In genomic region chr3:49641966-49642758, GRCm38 (mm10) we compare ENCODE assay signal across 9 mouse cellular contexts.
DNase-seq lines count a peak whose midpoint lies in the region; ATAC-seq lines count a peak whose summit lies in the region.
"Had no signal": no experiment of that assay in that cellular context is flagged by ENCODE, and none has a peak within 500 bp of the region (broad histone marks: within the 10 kb centered on the region; RNA-seq: fewer than 3 reads in every experiment).

No protein-coding gene starts in this region.

- no peaks in the 10 kb centered on the region for H3K27me3 ChIP-seq in kidney, embryonic 14.5 days (ENCODE audit: control insufficient read depth, insufficient read depth, low read length)
- no peaks in the 10 kb centered on the region for H3K27me3 ChIP-seq in forebrain, embryonic 15.5 days
- no peaks in the 10 kb centered on the region for H3K27me3 ChIP-seq in neural tube, embryonic 11.5 days (ENCODE audit: control insufficient read depth, insufficient read depth, low read length)
- H3K27me3 ChIP-seq: CH12.LX had no signal

- intact Hi-C loops in heart, postnatal 25 days (cut with DNase I) = loop anchor here (10.0 kb wide), 1 partner anchor 113 kb away; the partner anchor contains the start of gene Pcdh18
- intact Hi-C loops in left cerebral cortex, postnatal 4 days (cut with DNase I) = no loop called here

- H3K4me3 ChIP-seq in kidney, embryonic 14.5 days (ENCODE audit: low read length) = no peak overlapping the region
- no peak overlapping the region for H3K4me3 ChIP-seq in forebrain, embryonic 15.5 days
- no peak overlapping the region for H3K4me3 ChIP-seq in neural tube, embryonic 11.5 days (ENCODE audit: low read depth, low read length)

- DNase-seq in kidney, adult 18-20 months = no peak
- DNase-seq in heart, postnatal 25 days (ENCODE audit: low spot score) = peak; percentile 44
- DNase-seq in left cerebral cortex, postnatal 4 days = peak; percentile 7
- peak; percentile 58 for DNase-seq in neural tube, embryonic 11.5 days (ENCODE audit: low spot score)
- no peak for DNase-seq in ovary, postnatal 36 days (ENCODE audit: low spot score)
- DNase-seq in adrenal gland, postnatal 25 days = no peak

- 41% methylated on average over 4 of the region's 4 CpGs for WGBS in kidney, embryonic 14.5 days
- WGBS in forebrain, embryonic 15.5 days = 11% methylated on average over 4 of the region's 4 CpGs
- WGBS in neural tube, embryonic 11.5 days = 42% methylated on average over 4 of the region's 4 CpGs

- peak overlapping the region; percentile 34 for H3K27ac ChIP-seq in kidney, embryonic 14.5 days (ENCODE audit: low read depth, low read length)
- H3K27ac ChIP-seq in forebrain, embryonic 15.5 days (replicated peaks) = no peak overlapping the region
- 0 out of 2 replicates have a peak overlapping the region, but pooled peaks have one; percentile 20 for H3K27ac ChIP-seq in neural tube, embryonic 11.5 days (ENCODE audit: low read depth, low read length)

- H3K9me3 ChIP-seq in kidney, embryonic 14.5 days (ENCODE audit: control insufficient read depth, low read length) = no peaks in the 10 kb centered on the region
- no peaks in the 10 kb centered on the region for H3K9me3 ChIP-seq in forebrain, embryonic 15.5 days
- H3K9me3 ChIP-seq in neural tube, embryonic 11.5 days (ENCODE audit: control insufficient read depth, low read length) = no peaks in the 10 kb centered on the region

- H3K9ac ChIP-seq in kidney, embryonic 14.5 days (ENCODE audit: low read depth, low read length) = no peak overlapping the region
- no peak overlapping the region for H3K9ac ChIP-seq in forebrain, embryonic 15.5 days (replicated peaks)
- no peak overlapping the region for H3K9ac ChIP-seq in neural tube, embryonic 11.5 days (ENCODE audit: low read length)

- no peak overlapping the region for H3K4me2 ChIP-seq in kidney, embryonic 14.5 days (replicated peaks; ENCODE audit: low read depth, low read length)
- H3K4me2 ChIP-seq in forebrain, embryonic 15.5 days (replicated peaks) = no peak overlapping the region
- H3K4me2 ChIP-seq in neural tube, embryonic 11.5 days (ENCODE audit: low read depth) = no peak overlapping the region

- peak; percentile 91 for ATAC-seq in kidney, embryonic 14.5 days (ENCODE audit: low FRiP score, low TSS enrichment)
- peak; percentile 99 for ATAC-seq in forebrain, embryonic 15.5 days (replicated peaks)
- ATAC-seq in neural tube, embryonic 11.5 days (ENCODE audit: insufficient read depth, low FRiP score, low TSS enrichment) = peak; percentile 82; the same call in 1 of the 2 replicates

- H3K36me3 ChIP-seq in kidney, embryonic 14.5 days (ENCODE audit: control insufficient read depth, insufficient read depth, low read length) = no peaks in the 10 kb centered on the region
- no peaks in the 10 kb centered on the region for H3K36me3 ChIP-seq in forebrain, embryonic 15.5 days
- no peaks in the 10 kb centered on the region for H3K36me3 ChIP-seq in neural tube, embryonic 11.5 days (ENCODE audit: control insufficient read depth, insufficient read depth, low read length)

- no peaks in the 10 kb centered on the region for H3K4me1 ChIP-seq in kidney, embryonic 14.5 days (ENCODE audit: control insufficient read depth, insufficient read depth, low read length)
- peaks cover 13% of the 10 kb centered on the region for H3K4me1 ChIP-seq in forebrain, embryonic 15.5 days
- H3K4me1 ChIP-seq in neural tube, embryonic 11.5 days (ENCODE audit: control insufficient read depth, insufficient read depth, low read length) = no peaks in the 10 kb centered on the region

Comparison
In these comparisons a context has a peak if more than half of its experiments do, and no peak if none do; other contexts are left out.
1. DNase-seq: peak in heart, postnatal 25 days (single experiment), left cerebral cortex, postnatal 4 days (single experiment) and neural tube, embryonic 11.5 days (single experiment); none in kidney, adult 18-20 months (single experiment), ovary, postnatal 36 days (single experiment) and adrenal gland, postnatal 25 days (single experiment).
2. Peak in every context shown above with its lines, with median percentiles within 50 percentile points of each other: ATAC-seq.